Mouse (Mus musculus) thymus, adult 2 months (tissue): ENCODE data around the gene Prrt4.

Source experiments
- CTCF ChIP-seq: fragments of 200-500 bp; IDR thresholded peaks from 2 replicates; pipeline ENCODE4 v1.5.1; 2012; ENCODE audit warnings: mild to moderate bottlenecking, control low read depth, low read length, moderate library complexity, borderline replicate concordance; ENCODE audit not compliant: control insufficient read depth, poor library complexity, insufficient read depth; ENCODE audit errors: extremely low read depth
- POLR2A ChIP-seq: fragments of 200-500 bp; IDR thresholded peaks from 2 replicates; pipeline ENCODE4 v1.6.1; 2012; ENCODE audit warnings: mild to moderate bottlenecking, low read length, control low read depth, moderate library complexity; ENCODE audit not compliant: control insufficient read depth, poor library complexity, insufficient read depth; ENCODE audit errors: extremely low read depth

- TF ChIP-seq CTCF (peak; percentile 86; the same call in 1 of the 2 replicates), POLR2A (no peak)
These were observed 25.7 kb upstream of the Prrt4 start for GRCm38 (mm10) chr6:29204932-29205614.
